Mouse (Mus musculus): ENCODE data around the gene Cyp2d34. TPM values are rescaled to one million over a fixed set of nuclear protein-coding genes. Genes with fewer than 3 reads are reported as not detected.

Gene Cyp2d34
- not detected for total RNA-seq (2021)
- long read RNA-seq, experiment 1, result 0 reads
- long read RNA-seq, experiment 2, result 0 reads

- DNase-seq (ENCODE audit: low spot score in 2 of 2), result no peak
These were observed at the start of gene Cyp2d34 for GRCm38 (mm10) chr15:82620531-82621202. Gene Cyp2d34, minus strand, starts transcription at chr15:82620946.

- DNase-seq (ENCODE audit: low spot score in 2 of 2), result no peak
These were observed 35.6 kb upstream of the Cyp2d34 start for GRCm38 (mm10) chr15:82656346-82656745.

GRCm38 (mm10) chr15:82644371-82644770 is 23.6 kb upstream of the Cyp2d34 start:
- no peak for DNase-seq (ENCODE audit: low spot score in 2 of 2)

- no peak for DNase-seq (ENCODE audit: low spot score in 2 of 2)
These were observed 23.0 kb upstream of the Cyp2d34 start for GRCm38 (mm10) chr15:82643771-82644170.

- DNase-seq (ENCODE audit: low spot score in 2 of 2), result no peak
These were observed 22.0 kb upstream of the Cyp2d34 start for GRCm38 (mm10) chr15:82642771-82643170.

- no peak for DNase-seq (ENCODE audit: low spot score in 2 of 2)
These were observed 21.2 kb upstream of the Cyp2d34 start for GRCm38 (mm10) chr15:82641921-82642320.

GRCm38 (mm10) chr15:82641390-82641789 is 20.6 kb upstream of the Cyp2d34 start:
- DNase-seq (ENCODE audit: low spot score in 2 of 2), result no peak

GRCm38 (mm10) chr15:82640201-82640600 is 19.5 kb upstream of the Cyp2d34 start:
- DNase-seq (ENCODE audit: low spot score in 2 of 2), result no peak

GRCm38 (mm10) chr15:82637130-82638075 is 16.7 kb upstream of the Cyp2d34 start:
- DNase-seq (ENCODE audit: low spot score in 2 of 2), result no peak

GRCm38 (mm10) chr15:82634976-82635375 is 14.2 kb upstream of the Cyp2d34 start:
- DNase-seq (ENCODE audit: low spot score in 2 of 2), result no peak

- no peak for DNase-seq (ENCODE audit: low spot score in 2 of 2)
These were observed 1.2 kb upstream of the Cyp2d34 start for GRCm38 (mm10) chr15:82621993-82622392.

- DNase-seq (ENCODE audit: low spot score in 2 of 2), result no peak
These were observed 2.3 kb downstream of the Cyp2d34 start for GRCm38 (mm10) chr15:82618362-82619020.

GRCm38 (mm10) chr15:82582621-82583020 is 38.1 kb downstream of the Cyp2d34 start:
- DNase-seq (ENCODE audit: low spot score in 2 of 2), result no peak

GRCm38 (mm10) chr15:82579071-82579470 is 41.7 kb downstream of the Cyp2d34 start:
- no peak for DNase-seq (ENCODE audit: low spot score in 2 of 2)

- DNase-seq (ENCODE audit: low spot score in 2 of 2), result no peak
These were observed 47.9 kb downstream of the Cyp2d34 start for GRCm38 (mm10) chr15:82572856-82573255.

Small RNAs within 50 kb of the gene (microRNA-seq; reads per million reads assigned to microRNA genes)
- gene Gm27463 (not detected), gene Gm27742 (not detected)

Other genes starting within 250 kb of the Cyp2d34 start
- gene Cyp2d22, start 240.7 kb downstream of the Cyp2d34 start, total RNA-seq (2021), result 10 to 100 TPM; 52.1 to 52.6 TPM
- gene Cyp2d11, start 226.9 kb downstream of the Cyp2d34 start, total RNA-seq (2021), result under 1 TPM in 1 of 2 experiments, not detected in 1; 0.20 TPM
- 10 to 100 TPM in 1 of 2 experiments, 1 to 10 TPM in 1; 1.1 to 24.9 TPM for gene Cyp2d10, start 213.8 kb downstream of the Cyp2d34 start, total RNA-seq (2021)
- gene Cyp2d9, start 187.5 kb downstream of the Cyp2d34 start, total RNA-seq (2021), result 1 to 10 TPM in 1 of 2 experiments, under 1 TPM in 1; 0.62 to 8.5 TPM
- gene Cyp2d12, start 65.9 kb downstream of the Cyp2d34 start, total RNA-seq (2021), result 1 to 10 TPM in 1 of 2 experiments, under 1 TPM in 1; 0.28 to 2.5 TPM
- under 1 TPM in 1 of 2 experiments, not detected in 1; 0.93 TPM for gene Cyp2d40, start 143.2 kb upstream of the Cyp2d34 start, total RNA-seq (2021)
- gene Cyp2d26, start 173.3 kb upstream of the Cyp2d34 start, total RNA-seq (2021), result 10 to 100 TPM; 11.5 to 85.3 TPM